Mouse (Mus musculus) midbrain, embryonic 12.5 days (tissue): ENCODE data around the gene Pde4dip. TPM values are rescaled to one million over a fixed set of nuclear protein-coding genes. Genes with fewer than 3 reads are reported as not detected.

Experiments used
- ATAC-seq: fragments of 200-750 bp; cut with Nextera tagmentation; 2 replicates; pipeline ENCODE4 v1.8.0; 2017; ENCODE audit warnings: low read depth, moderate TSS enrichment, moderate library complexity; ENCODE audit not compliant: low FRiP score
- H3K27ac ChIP-seq: fragments of 300-500 bp; sonication (generic); replicated peaks from 2 replicates; pipeline ENCODE4 v1.5.1; 2016; ENCODE audit warnings: mild to moderate bottlenecking
- H3K27me3 ChIP-seq: fragments of 300-500 bp; sonication (generic); 2 replicates; pipeline ENCODE4 v1.6.1; 2016; ENCODE audit warnings: mild to moderate bottlenecking
- H3K36me3 ChIP-seq: fragments of 300-500 bp; sonication (generic); 2 replicates; pipeline ENCODE4 v1.6.1; 2016
- H3K4me1 ChIP-seq: fragments of 300-500 bp; sonication (generic); 2 replicates; pipeline ENCODE4 v1.6.1; 2016
- H3K4me2 ChIP-seq: fragments of 300-500 bp; sonication (generic); replicated peaks from 2 replicates; pipeline ENCODE4 v1.6.1; 2016; ENCODE audit warnings: mild to moderate bottlenecking, moderate library complexity
- H3K4me3 ChIP-seq: fragments of 300-500 bp; sonication (generic); 2 replicates; pipeline ENCODE4 v1.5.1; 2016; ENCODE audit warnings: mild to moderate bottlenecking
- H3K9ac ChIP-seq: fragments of 300-500 bp; sonication (generic); replicated peaks from 2 replicates; pipeline ENCODE4 v1.6.1; 2016; ENCODE audit warnings: mild to moderate bottlenecking, moderate library complexity
- H3K9me3 ChIP-seq: fragments of 300-500 bp; sonication (generic); 2 replicates; pipeline ENCODE4 v1.6.1; 2016; ENCODE audit warnings: mild to moderate bottlenecking
- WGBS: fragments of 180-500 bp; shearing (Covaris S2); methylation state at CpG from one replicate; pipeline ENCODE4 v1.1.7; 2016; 5-methylcytosine and 5-hydroxymethylcytosine counted together
- polyA plus RNA-seq: library from polyadenylated mRNA; unstranded; fragments of >200 nt; fragmentation: Nextera tagmentation; extraction: Ambion mirVana; gene quantifications from 2 replicates; pipeline ENCODE4 v1.2.1, GENCODE M21; 2016

Pde4dip gene
- polyA plus RNA-seq, 1 experiment from 2014 or later, result 38.1 TPM

GRCm38 (mm10) chr3:97686372-97687117 lies 202.0 kb downstream of the Pde4dip start:
- Histone ChIP-seq H3K4me2 (no peak overlapping the region), H3K4me3 (no peak overlapping the region), H3K9ac (no peak overlapping the region), H3K27me3 (peaks cover 38% of the 10 kb centered on the region), H3K4me1 (peaks cover 18% of the 10 kb centered on the region), H3K9me3 (no peaks in the 10 kb centered on the region), H3K36me3 (no peaks in the 10 kb centered on the region), H3K27ac (no peak overlapping the region)
- WGBS, result 89% methylated on average over 4 of the region's 4 CpGs
- no peak for ATAC-seq

DNA sequence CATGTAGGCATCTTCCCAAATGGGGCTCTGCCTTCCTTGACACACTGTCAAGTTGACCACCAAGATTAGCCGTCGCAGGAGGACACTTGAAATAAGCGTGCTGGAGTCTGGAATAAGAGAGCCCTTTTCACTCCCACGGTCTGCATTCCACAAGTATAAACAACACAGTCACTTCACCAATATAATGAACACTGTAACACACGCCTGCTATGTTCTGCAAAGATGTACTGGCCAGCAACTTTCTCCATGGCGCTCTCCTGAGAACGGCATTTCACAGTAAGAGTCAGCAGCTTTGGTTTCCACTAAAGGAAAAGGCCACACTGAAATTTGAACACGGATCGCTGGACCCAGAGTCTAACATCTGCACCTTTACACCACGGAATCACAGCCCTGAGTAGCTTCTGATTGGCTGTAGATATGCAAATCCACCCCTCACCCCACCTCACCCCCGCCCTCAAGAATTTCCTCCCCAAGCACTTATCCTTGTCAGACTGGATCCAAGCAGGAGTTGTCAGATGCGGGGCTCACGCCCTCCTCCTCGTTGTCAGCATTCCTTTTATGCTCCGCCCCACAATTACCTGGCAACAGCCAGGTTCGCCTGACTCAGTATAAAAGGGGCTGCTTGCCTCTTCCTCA lies 204.8 kb downstream of the Pde4dip start:
- Histone ChIP-seq H3K4me3 (no peak overlapping the region), H3K27me3 (peaks cover 58% of the 10 kb centered on the region)
- no peak for ATAC-seq

DNA sequence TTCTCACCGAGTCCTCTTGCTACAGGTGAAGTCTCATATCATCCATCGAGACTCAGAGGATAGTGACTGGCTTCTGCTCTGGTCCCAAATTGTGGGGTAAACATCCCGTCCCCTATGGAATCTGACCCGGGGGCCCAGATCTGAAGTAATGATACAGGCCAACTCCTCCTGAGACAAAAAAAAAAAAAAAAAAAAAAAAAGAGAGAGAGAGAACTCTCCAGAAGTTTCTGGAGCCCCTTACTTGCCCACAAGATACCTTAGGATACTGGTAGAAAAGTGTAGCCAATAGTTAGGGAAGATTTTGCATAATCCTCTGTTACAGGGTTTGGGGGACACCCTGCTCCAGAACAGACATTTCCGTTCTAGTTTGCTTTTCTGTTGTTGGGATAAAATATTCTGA lies 205.9 kb downstream of the Pde4dip start:
- H3K4me2 ChIP-seq, result peak overlapping the region; percentile 71; the same call in 1 of the 2 replicates
- peaks cover 22% of the 10 kb centered on the region for H3K4me1 ChIP-seq
- H3K9ac ChIP-seq, result no peak overlapping the region
- WGBS, result 23% methylated on average over 5 of the region's 5 CpGs
- H3K4me3 ChIP-seq, result no peak overlapping the region
- no peaks in the 10 kb centered on the region for H3K9me3 ChIP-seq
- ATAC-seq, result no peak
- no peaks in the 10 kb centered on the region for H3K36me3 ChIP-seq
- peaks cover 58% of the 10 kb centered on the region for H3K27me3 ChIP-seq
- no peak overlapping the region for H3K27ac ChIP-seq

More for the DNA sequence above, 204.8 kb downstream of the Pde4dip start:
- WGBS, result 6% methylated on average over 16 of the region's 16 CpGs
- Histone ChIP-seq H3K27ac (no peak overlapping the region), H3K9ac (no peak overlapping the region; the same call in 1 of the 2 replicates), H3K9me3 (no peaks in the 10 kb centered on the region), H3K4me2 (peak overlapping the region; percentile 24), H3K4me1 (peaks cover 22% of the 10 kb centered on the region), H3K36me3 (no peaks in the 10 kb centered on the region)

DNA sequence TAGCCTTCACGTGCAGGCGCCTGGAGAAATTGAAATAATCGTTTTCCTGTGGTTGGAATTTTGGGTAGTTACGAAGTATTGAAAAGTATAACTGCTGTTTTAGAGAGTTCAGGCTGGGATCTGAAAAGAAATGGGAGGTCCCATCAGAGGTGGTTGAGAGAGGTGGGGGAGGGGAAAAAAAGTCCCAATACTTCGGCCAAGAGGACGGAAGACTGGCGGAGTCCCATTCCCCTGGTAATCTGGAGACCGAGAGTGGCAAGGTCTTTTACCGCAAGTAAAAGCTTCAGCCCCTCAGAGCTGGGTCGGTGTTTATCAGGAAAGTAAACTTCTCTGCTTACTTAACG lies 206.4 kb downstream of the Pde4dip start:
- no peak overlapping the region for H3K27ac ChIP-seq
- H3K27me3 ChIP-seq, result peaks cover 58% of the 10 kb centered on the region
- under 1% methylated on average over 11 of the region's 11 CpGs for WGBS
- no peak overlapping the region for H3K9ac ChIP-seq
- ATAC-seq, result no peak
- no peaks in the 10 kb centered on the region for H3K9me3 ChIP-seq
- H3K4me1 ChIP-seq, result peaks cover 22% of the 10 kb centered on the region
- H3K4me2 ChIP-seq, result peak overlapping the region; percentile 71
- H3K4me3 ChIP-seq, result peak overlapping the region; percentile 42
- no peaks in the 10 kb centered on the region for H3K36me3 ChIP-seq

GRCm38 (mm10) chr3:97681321-97682158 lies 207.0 kb downstream of the Pde4dip start:
- Histone ChIP-seq H3K4me3 (peak overlapping the region; percentile 42), H3K9ac (peak overlapping the region; percentile 39; the same call in 1 of the 2 replicates), H3K36me3 (no peaks in the 10 kb centered on the region), H3K4me1 (peaks cover 22% of the 10 kb centered on the region), H3K4me2 (peak overlapping the region; percentile 71), H3K9me3 (no peaks in the 10 kb centered on the region), H3K27ac (no peak overlapping the region), H3K27me3 (peaks cover 58% of the 10 kb centered on the region)
- WGBS, result 1% methylated on average over 33 of the region's 33 CpGs
- peak; percentile 38 for ATAC-seq

DNA sequence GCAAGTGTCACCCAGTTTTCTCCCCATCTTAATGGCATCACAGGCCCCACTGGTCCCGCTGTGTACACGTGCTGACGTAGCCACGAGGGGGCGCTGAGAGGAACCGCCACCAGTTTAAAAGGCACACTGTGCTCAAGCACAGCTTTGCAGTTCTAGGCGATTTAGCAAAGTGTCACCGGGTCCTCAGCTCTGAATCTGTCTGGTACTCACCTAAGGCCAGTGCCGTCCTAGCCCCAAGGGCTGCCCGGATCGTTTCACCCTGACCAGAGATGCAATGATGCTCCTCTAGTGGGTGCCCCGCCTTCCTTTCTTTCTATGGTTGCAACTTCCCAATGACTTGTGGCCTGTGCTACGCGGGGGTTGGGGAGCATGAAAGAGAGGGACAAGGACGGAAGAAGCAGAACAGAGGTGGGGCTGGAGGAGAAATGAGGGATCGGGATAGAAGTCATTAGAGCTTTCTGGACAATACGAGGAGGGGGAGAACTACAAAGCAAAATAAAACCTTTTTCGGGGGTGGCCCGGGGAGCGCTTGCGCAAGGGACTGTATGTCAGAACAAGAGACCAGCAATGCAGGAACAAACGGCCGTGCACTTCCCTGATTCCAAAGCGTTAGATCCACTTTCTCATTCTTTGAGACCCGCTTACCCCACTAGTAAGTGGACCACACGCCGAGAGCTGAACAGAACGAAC lies 207.7 kb downstream of the Pde4dip start:
- peak overlapping the region; percentile 42 for H3K4me3 ChIP-seq
- no peaks in the 10 kb centered on the region for H3K36me3 ChIP-seq
- peak; percentile 77 for ATAC-seq
- H3K9ac ChIP-seq, result peak overlapping the region; percentile 39
- no peaks in the 10 kb centered on the region for H3K9me3 ChIP-seq
- H3K27me3 ChIP-seq, result peaks cover 58% of the 10 kb centered on the region
- 1% methylated on average over 28 of the region's 28 CpGs for WGBS
- H3K27ac ChIP-seq, result no peak overlapping the region
- peaks cover 22% of the 10 kb centered on the region for H3K4me1 ChIP-seq
- peak overlapping the region; percentile 71 for H3K4me2 ChIP-seq

DNA sequence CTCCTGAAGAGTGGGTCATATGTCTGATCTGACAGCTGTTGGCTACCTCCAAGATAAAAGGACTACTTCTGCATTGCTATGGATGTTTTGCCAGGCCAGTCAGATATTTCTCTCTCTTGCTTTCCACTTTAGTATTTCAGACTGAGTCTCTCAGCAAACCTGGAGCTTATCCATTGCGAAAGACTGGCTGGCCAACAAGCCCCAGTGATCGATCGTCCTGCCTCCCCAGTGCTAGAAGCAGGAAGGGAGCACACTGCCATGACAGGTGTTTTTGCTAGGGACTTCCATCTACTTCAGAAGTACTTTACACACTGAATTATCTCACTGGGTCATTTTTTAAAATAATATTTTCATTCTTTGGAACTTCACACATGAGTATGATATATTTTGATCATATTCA lies 210.1 kb downstream of the Pde4dip start:
- H3K4me2 ChIP-seq, result no peak overlapping the region
- H3K27ac ChIP-seq, result no peak overlapping the region
- H3K4me1 ChIP-seq, result peaks cover 12% of the 10 kb centered on the region
- peaks cover 39% of the 10 kb centered on the region for H3K27me3 ChIP-seq
- no peak overlapping the region for H3K4me3 ChIP-seq
- H3K9ac ChIP-seq, result no peak overlapping the region
- no peak for ATAC-seq
- 100% methylated on average over 3 of the region's 3 CpGs for WGBS
- H3K36me3 ChIP-seq, result no peaks in the 10 kb centered on the region
- no peaks in the 10 kb centered on the region for H3K9me3 ChIP-seq

GRCm38 (mm10) chr3:97676126-97676525 lies 212.4 kb downstream of the Pde4dip start:
- Histone ChIP-seq H3K27ac (no peak overlapping the region), H3K27me3 (peaks cover 16% of the 10 kb centered on the region), H3K9me3 (no peaks in the 10 kb centered on the region), H3K4me2 (no peak overlapping the region), H3K36me3 (peaks cover 3% of the 10 kb centered on the region; the same call in 1 of the 2 replicates), H3K9ac (no peak overlapping the region), H3K4me1 (no peaks in the 10 kb centered on the region), H3K4me3 (no peak overlapping the region)
- 95% methylated on average over 3 of the region's 3 CpGs for WGBS
- no peak for ATAC-seq

- Histone ChIP-seq H3K4me2 (no peak within 1 kb of the TSS), H3K9ac (no peak within 1 kb of the TSS), H3K9me3 (no peaks in the 10 kb centered on the region), H3K36me3 (peaks cover 15% of the 10 kb centered on the region), H3K4me3 (no peak within 1 kb of the TSS), H3K27ac (no peak within 1 kb of the TSS), H3K27me3 (peaks cover 2% of the 10 kb centered on the region; the same call in 1 of the 2 replicates), H3K4me1 (no peaks in the 10 kb centered on the region)
- 91% methylated on average over 7 of the region's 7 CpGs for WGBS
- ATAC-seq, result no peak
Measured at GRCm38 (mm10) chr3:97674644-97675110, 213.8 kb downstream of the Pde4dip start, which contains the start of gene Gm17651. Gene Gm17651, minus strand, starts transcription at chr3:97674694.

GRCm38 (mm10) chr3:97667093-97667675 lies 221.3 kb downstream of the Pde4dip start:
- no peak overlapping the region for H3K4me2 ChIP-seq
- no peaks in the 10 kb centered on the region for H3K4me1 ChIP-seq
- no peak overlapping the region for H3K4me3 ChIP-seq
- H3K27me3 ChIP-seq, result no peaks in the 10 kb centered on the region
- no peak for ATAC-seq
- H3K36me3 ChIP-seq, result peaks cover 61% of the 10 kb centered on the region
- 75% methylated on average over 14 of the region's 14 CpGs for WGBS
- no peak overlapping the region for H3K9ac ChIP-seq
- no peak overlapping the region for H3K27ac ChIP-seq
- no peaks in the 10 kb centered on the region for H3K9me3 ChIP-seq

DNA sequence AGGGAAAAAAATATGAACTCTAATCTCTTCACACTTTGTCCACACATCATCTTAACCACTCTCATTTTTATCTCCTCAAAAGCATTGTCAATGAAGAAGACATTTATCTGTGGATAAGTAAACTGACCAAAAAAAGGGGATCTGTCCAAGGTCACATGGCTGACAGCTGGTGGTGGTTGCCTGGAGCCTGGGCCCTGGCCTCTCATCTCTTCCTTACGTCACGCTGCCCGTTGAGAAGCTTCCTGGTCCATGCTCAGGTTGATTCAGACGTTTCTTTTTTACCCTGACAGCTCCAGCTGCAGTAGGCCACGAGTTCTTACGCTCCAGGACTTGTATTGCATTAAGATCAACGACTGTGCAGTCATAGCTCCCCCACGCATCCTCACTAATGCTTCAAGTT lies 222.4 kb downstream of the Pde4dip start:
- H3K4me2 ChIP-seq, result no peak overlapping the region
- 81% methylated on average over 8 of the region's 8 CpGs for WGBS
- H3K4me1 ChIP-seq, result no peaks in the 10 kb centered on the region
- H3K36me3 ChIP-seq, result peaks cover 59% of the 10 kb centered on the region
- H3K9me3 ChIP-seq, result no peaks in the 10 kb centered on the region
- ATAC-seq, result no peak
- H3K4me3 ChIP-seq, result no peak overlapping the region
- H3K27me3 ChIP-seq, result no peaks in the 10 kb centered on the region
- H3K9ac ChIP-seq, result no peak overlapping the region
- H3K27ac ChIP-seq, result no peak overlapping the region
